Comparison of ENCODE assay signal across 8 mouse cellular contexts in genomic region chr8:108714143-108714635, GRCm38 (mm10).
DNase-seq lines count a peak whose midpoint lies in the region; ATAC-seq lines count a peak whose summit lies in the region.

No protein-coding gene starts in this region.

- H3K9ac ChIP-seq in forebrain, embryonic 12.5 days, result peak overlapping the region; percentile 85
- peak overlapping the region; percentile 98 for H3K9ac ChIP-seq in limb, embryonic 13.5 days
- H3K9ac ChIP-seq in neural tube, embryonic 14.5 days (replicated peaks; ENCODE audit: low read depth, low read length), result peak overlapping the region; percentile 92

- H3K9me3 ChIP-seq in forebrain, embryonic 12.5 days, result no peaks in the 10 kb centered on the region
- H3K9me3 ChIP-seq in limb, embryonic 13.5 days, result no peaks in the 10 kb centered on the region
- no peaks in the 10 kb centered on the region for H3K9me3 ChIP-seq in neural tube, embryonic 14.5 days (ENCODE audit: control insufficient read depth, low read length)

- peaks cover 92% of the 10 kb centered on the region for H3K4me1 ChIP-seq in forebrain, embryonic 12.5 days
- peaks cover 94% of the 10 kb centered on the region for H3K4me1 ChIP-seq in limb, embryonic 13.5 days
- H3K4me1 ChIP-seq in neural tube, embryonic 14.5 days (ENCODE audit: control insufficient read depth, insufficient read depth, low read length), result peaks cover 58% of the 10 kb centered on the region; the same call in 1 of the 2 replicates

- H3K4me2 ChIP-seq in forebrain, embryonic 12.5 days, result peak overlapping the region; percentile 96
- H3K4me2 ChIP-seq in limb, embryonic 13.5 days (replicated peaks), result peak overlapping the region; percentile 97
- H3K4me2 ChIP-seq in neural tube, embryonic 14.5 days (ENCODE audit: low read depth, low read length), result peak overlapping the region; percentile 97

- H3K4me3 ChIP-seq in forebrain, embryonic 12.5 days (replicated peaks), result peak overlapping the region; percentile 71
- H3K4me3 ChIP-seq in limb, embryonic 13.5 days, result peak overlapping the region; percentile 86
- H3K4me3 ChIP-seq in neural tube, embryonic 14.5 days (ENCODE audit: low read depth, low read length), result peak overlapping the region; percentile 79

- H3K36me3 ChIP-seq in forebrain, embryonic 12.5 days (replicated peaks), result no peaks in the 10 kb centered on the region
- no peaks in the 10 kb centered on the region for H3K36me3 ChIP-seq in limb, embryonic 13.5 days
- no peaks in the 10 kb centered on the region for H3K36me3 ChIP-seq in neural tube, embryonic 14.5 days (ENCODE audit: control insufficient read depth, insufficient read depth, low read length)

- peaks cover 54% of the 10 kb centered on the region for H3K27me3 ChIP-seq in forebrain, embryonic 12.5 days
- H3K27me3 ChIP-seq in limb, embryonic 13.5 days, result no peaks in the 10 kb centered on the region
- no peaks in the 10 kb centered on the region for H3K27me3 ChIP-seq in neural tube, embryonic 14.5 days (ENCODE audit: control insufficient read depth, insufficient read depth, low read length)

- under 1% methylated on average over 21 of the region's 21 CpGs for WGBS in forebrain, embryonic 12.5 days
- WGBS in limb, embryonic 13.5 days, result under 1% methylated on average over 21 of the region's 21 CpGs
- WGBS in neural tube, embryonic 14.5 days, result 2% methylated on average over 21 of the region's 21 CpGs

- H3K27ac ChIP-seq in forebrain, embryonic 12.5 days, result peak overlapping the region; percentile 94
- peak overlapping the region; percentile 98 for H3K27ac ChIP-seq in limb, embryonic 13.5 days
- H3K27ac ChIP-seq in neural tube, embryonic 14.5 days (ENCODE audit: low read depth, low read length), result peak overlapping the region; percentile 93

- peak; percentile 77 for DNase-seq in embryo, embryonic 9.5 days (ENCODE audit: extremely low spot score)
- no peak for DNase-seq in embryo, embryonic 10 days (ENCODE audit: low spot score)
- peak; percentile 62 for DNase-seq in 3T3-L1 (ENCODE audit: low read depth, low spot score)
- DNase-seq in embryo, embryonic 11 days, result no peak

- peak; percentile 24 for ATAC-seq in forebrain, embryonic 12.5 days (ENCODE audit: low FRiP score)
- ATAC-seq in limb, embryonic 13.5 days (ENCODE audit: low FRiP score, low read depth), result peak; percentile 2; the same call in 1 of the 2 replicates
- no peak for ATAC-seq in neural tube, embryonic 14.5 days (ENCODE audit: low read depth)
- no peak for ATAC-seq in erythroid progenitor cell, adult 5-6 weeks (replicated peaks; ENCODE audit: low FRiP score, poor library complexity, severe bottlenecking)

Comparison
In these comparisons a context has a peak if more than half of its experiments do, and no peak if none do; other contexts are left out.
1. DNase-seq: peak in embryo, embryonic 9.5 days (single experiment) and 3T3-L1 (single experiment); none in embryo, embryonic 10 days (single experiment) and embryo, embryonic 11 days (single experiment).
2. ATAC-seq: peak in forebrain, embryonic 12.5 days (single experiment) and limb, embryonic 13.5 days (single experiment); none in neural tube, embryonic 14.5 days (single experiment) and erythroid progenitor cell, adult 5-6 weeks (single experiment).
3. Peak in every context shown above with its lines, with median percentiles within 50 percentile points of each other: H3K27ac ChIP-seq, H3K4me2 ChIP-seq, H3K4me3 ChIP-seq and H3K9ac ChIP-seq.